Mouse (Mus musculus): ENCODE results near the gene Nmur2.

Gene Nmur2

GRCm38 (mm10) chr11:56040917-56041316, at the start of gene Nmur2:
Gene Nmur2, minus strand, starts transcription at chr11:56041010.
- no peak for DNase-seq

DNA sequence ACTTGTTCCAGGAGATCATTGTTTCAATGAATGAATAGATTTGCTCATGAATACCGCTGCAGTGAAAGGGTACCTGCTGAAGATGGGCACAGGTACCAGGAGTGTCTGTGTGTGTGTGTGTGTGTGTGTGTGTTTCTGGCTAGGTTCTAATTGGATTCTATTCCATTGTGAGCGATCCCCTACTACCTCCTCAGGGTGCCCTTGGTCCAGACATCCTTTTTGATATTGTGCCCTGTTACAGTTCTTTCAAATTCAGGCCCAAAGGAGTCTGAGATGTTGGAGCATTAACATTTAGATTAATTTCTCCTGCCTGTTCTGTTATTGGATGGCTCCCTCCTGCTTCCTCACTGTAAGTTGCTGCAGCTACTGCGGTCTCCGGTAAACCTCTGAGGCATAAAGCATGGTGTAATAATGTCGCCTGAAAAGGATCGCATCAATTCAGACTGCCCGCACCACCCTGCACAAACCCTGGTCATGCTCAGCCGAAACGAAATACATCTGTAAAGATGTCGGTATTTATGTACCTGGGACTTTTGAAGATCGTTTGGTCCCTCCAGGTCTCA, 48.4 kb upstream of the Nmur2 start:
- DNase-seq = no peak

GRCm38 (mm10) chr11:56072131-56072530, 31.3 kb upstream of the Nmur2 start:
- DNase-seq = no peak

DNA sequence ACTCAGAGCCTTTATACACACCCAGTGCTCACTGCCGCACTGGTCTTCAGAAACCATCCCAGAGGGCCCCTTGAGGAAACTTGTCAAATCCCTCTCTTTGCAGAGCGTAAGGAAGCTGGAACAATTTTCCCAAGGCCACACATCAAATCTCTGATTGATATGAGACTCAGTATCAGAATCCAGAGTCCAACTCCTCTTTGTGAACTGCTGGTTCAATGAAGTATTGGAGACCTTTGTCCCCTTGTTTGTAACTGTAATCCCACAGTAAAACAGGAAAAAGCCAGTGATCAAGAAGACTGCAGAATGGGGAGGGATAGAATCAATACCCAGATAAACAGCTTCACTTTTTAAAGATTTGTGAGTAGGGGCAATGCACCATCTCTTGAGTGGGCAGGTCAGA, 28.8 kb upstream of the Nmur2 start:
- no peak for DNase-seq

- no peak for DNase-seq
Observed at GRCm38 (mm10) chr11:56065147-56065546, 24.3 kb upstream of the Nmur2 start.

GRCm38 (mm10) chr11:56064575-56064974, 23.8 kb upstream of the Nmur2 start:
- no peak for DNase-seq

DNA sequence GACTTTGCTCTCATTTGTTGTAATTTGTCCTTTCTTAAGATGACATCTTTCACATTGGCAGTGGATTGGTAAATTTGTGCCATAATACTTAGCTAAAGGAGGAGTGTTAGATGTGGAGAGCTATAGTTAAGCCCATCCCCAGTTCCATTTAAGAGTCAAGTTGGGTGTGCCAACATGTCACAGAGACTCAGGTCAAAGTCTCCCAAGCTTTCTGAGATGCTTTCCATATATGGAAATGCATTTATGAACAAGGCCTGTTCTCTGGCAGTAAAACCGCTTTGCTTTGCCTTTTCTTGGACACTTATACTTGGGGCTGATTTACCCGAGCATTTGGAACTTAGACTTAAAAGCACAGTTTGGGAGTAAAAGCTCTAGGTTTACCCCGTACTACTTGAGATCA, 18.4 kb upstream of the Nmur2 start:
- no peak for DNase-seq

DNA sequence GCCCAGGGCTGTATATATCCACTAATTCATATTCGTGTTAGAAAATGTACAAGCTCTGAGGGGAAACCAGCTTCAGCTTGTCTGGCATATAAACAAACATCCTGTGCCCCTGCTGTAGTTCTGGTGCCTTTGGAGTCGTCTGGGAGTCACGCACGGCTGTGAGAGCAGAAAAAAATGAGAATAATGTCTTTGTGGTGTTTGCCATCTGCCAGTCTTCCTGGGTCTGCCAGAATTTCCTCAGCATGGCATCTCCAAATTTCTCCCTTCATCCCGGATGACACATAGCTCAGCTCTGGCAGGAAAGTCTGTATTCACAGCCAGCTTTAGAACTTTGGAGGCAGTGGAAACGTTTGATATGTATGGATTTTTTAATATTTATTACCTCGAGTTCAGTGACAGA, 13.6 kb upstream of the Nmur2 start:
- DNase-seq = no peak

GRCm38 (mm10) chr11:56026854-56027253, 14.0 kb downstream of the Nmur2 start:
- no peak for DNase-seq

DNA sequence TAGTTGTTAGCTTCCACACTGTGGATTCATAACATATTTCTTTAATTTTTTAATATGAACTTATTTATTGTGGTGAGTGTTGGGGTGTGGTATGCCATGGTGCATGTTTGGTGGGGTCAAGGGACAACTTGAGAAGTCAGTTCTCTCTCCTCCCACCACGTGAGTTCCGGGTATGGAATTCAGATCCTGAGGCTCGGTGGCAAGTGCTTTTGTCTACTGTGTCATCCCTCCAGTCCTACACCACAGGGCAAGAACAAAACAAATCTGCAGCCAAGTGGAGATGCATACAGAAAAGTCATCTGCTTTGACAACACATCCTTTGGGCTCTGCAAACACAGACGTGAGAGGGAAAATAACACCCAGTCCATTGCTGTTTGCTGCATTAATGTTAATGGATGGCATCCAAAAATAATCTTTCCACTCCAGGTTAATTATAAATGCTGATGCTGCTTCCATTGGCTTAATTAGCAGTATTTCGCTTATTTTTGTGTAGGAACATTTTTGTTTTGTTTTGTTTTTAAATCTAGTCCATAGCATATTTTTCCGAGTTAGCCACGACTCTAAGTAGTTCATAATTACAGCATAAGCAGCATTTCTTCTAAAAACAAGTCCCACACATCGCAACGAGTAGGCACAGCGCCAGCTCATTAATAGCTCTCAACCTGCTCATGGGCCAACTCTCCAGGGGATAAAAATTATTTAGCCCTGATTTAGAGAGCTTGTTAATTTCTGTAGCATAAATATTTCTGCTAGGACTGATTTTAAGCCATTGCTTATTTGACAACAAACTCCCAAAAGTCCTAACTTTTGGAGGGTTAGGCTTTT, 14.9 kb downstream of the Nmur2 start:
- no peak for DNase-seq

- peak; percentile 2 for DNase-seq
Observed at GRCm38 (mm10) chr11:56013510-56014057, 27.2 kb downstream of the Nmur2 start.

DNA sequence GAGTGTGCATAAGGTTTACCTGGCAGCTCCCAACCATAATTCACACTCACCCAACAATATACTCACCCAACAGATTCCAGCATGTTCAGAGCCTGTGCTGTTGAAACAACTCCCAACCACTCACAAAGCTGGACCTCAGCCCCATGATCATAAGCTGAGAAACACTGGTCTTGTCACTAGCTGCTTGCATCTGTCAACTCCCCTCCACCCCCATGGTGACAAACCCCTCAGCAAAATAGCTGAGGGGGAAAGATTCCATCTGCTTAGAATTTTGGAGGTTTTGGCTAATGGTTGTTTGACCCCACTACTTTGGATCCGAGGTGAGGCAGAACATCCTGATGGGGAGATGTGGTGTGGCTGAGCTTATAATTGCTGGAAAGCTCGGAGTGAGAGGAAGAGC, 28.4 kb downstream of the Nmur2 start:
- DNase-seq = no peak

- no peak for DNase-seq
Observed at GRCm38 (mm10) chr11:56008277-56008676, 32.5 kb downstream of the Nmur2 start.

GRCm38 (mm10) chr11:55992799-55993198, 48.0 kb downstream of the Nmur2 start:
- DNase-seq = no peak

DNA sequence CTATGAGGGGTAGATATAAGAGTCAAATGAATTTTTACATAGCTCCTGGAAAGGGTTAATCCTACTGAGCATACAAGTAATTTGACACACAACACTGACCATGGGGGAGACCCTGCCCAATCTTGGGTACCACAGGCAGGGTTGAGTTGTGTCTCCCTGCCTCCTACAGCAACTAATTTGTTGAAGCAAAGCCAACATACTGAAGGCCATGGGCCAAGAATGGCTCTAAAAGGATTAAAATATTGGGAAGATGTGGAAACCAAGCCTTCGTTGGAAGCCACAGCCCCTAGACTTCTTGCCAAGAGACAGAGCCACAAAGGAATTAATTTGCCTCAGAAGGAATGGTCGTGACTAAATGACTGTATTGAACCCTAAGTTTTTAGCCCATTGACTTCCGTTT, 48.7 kb downstream of the Nmur2 start:
- DNase-seq = no peak

GRCm38 (mm10) chr11:55991505-55992066, 49.2 kb downstream of the Nmur2 start:
- DNase-seq = peak; percentile 8

- DNase-seq = no peak
Observed at GRCm38 (mm10) chr11:55984643-55985042, 56.2 kb downstream of the Nmur2 start.

- no peak for DNase-seq
Observed at GRCm38 (mm10) chr11:55981656-55982055, 59.2 kb downstream of the Nmur2 start.

DNA sequence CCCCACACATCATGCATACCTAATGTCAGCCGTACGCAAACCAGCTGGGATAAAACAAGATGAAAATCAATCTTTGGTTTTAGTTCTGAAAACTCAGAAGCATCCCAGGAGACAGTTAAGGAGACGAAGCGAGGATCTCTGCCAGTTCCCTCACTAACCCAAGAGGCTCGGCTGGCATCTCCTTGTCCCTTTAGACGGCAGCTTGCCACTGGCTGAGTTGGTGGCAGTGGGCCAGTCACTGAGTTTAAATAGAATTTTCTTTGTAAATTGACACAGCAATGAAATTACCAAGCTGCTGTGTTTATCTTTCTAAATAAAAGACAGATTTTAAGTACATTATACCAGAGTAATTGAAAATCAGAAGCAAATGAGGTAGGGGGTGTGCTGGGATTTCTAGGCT, 62.7 kb downstream of the Nmur2 start:
- no peak for DNase-seq
